Mouse (Mus musculus) c-Kit-negative CD71-positive TER-119-positive erythroid progenitor cells, embryonic 14.5 days (primary cell): ENCODE data around the gene Lamb1.

ENCODE experiments used
- DNase-seq: peaks from one replicate; pipeline ENCODE4 v3.0.0-alpha.2; 2013; ENCODE audit warnings: low read depth, low spot score

Gene Lamb1

DNA sequence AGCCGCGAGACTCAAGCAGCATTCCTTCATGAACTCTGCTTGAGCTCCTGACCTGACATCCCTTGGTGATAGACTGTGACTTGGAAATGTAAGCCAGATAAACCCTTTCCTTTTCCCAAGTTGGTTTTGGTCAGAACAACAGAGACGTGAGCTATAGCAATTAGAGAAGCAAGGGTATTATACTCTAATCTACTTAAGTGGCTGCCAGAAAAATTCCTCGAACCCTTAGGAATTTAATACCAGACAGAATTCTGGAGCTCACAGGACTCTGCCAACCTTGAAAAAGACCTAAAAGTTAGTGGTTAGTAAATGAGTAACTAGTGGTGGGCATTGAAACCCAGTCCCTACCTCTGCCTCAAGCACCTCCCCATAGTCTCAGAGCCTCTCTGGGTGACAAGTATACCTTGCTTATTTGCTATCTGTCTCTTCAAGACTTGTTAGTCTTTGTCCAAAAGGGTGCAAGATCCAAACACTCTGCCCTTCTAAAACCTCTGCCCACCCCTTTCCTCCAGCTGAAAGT, 18.6 kb downstream of the Lamb1 start:
- DNase-seq: no peak

DNA sequence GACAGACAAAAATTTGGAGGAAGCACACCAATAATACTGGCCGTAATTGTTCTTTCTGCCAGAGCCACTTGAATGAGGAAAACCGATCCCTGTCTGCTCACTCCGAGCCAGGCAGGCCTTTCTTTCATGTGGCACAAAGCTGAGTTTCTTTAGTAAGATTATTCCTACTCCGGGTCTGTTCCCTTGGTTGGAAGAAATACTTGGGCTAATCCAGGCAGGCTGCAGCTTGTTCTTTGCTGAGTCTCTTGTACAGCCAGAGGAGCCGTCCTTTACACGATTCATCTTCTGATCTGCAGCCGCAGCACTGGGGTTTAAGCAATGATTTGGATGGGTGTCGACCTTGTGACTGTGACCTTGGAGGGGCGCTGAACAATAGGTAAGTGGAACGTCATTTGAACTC, 24.0 kb downstream of the Lamb1 start:
- DNase-seq: no peak

DNA sequence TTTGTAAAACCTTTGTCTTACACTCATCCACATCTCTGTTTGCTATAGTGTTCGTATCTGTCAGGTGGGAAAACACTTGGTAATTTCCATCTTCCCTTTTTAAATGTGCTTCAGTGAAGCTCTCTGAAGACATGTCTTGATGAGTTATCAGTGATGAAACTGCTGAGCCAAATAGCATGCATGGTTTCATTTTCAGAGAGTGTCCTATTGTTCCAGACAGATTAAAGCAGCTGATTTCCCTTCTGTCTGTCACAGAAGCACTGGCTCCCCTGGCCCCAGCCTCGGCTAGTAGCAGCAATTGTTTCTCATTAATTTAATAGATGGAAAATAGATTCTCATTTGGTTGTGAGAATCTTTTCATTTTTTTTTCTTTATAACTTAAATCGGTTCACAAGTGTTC, 25.9 kb downstream of the Lamb1 start:
- no peak for DNase-seq

GRCm38 (mm10) chr12:31293361-31294142, 28.5 kb downstream of the Lamb1 start:
- DNase-seq: no peak

- no peak for DNase-seq
These were observed 29.5 kb downstream of the Lamb1 start for GRCm38 (mm10) chr12:31294526-31294925.

DNA sequence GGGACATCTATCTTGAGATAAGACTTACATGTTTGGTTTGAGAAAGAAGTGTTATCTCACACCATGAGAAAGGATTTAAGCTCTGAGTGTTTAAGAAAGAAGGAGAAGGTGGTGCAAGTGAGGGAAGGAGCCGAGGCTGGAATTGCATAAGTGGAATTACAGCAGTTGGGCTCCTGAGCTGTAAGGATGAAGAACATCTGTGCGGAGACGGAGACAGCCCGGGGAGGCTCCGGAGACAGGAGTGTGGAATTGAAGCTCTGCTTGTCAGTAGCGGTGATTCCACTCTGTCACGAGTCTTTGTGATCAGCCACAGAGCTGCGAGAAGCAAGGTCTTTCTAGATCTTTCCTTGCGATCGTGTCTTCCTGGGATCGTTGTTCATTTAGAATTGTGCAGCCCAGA, 30.0 kb downstream of the Lamb1 start:
- no peak for DNase-seq

DNA sequence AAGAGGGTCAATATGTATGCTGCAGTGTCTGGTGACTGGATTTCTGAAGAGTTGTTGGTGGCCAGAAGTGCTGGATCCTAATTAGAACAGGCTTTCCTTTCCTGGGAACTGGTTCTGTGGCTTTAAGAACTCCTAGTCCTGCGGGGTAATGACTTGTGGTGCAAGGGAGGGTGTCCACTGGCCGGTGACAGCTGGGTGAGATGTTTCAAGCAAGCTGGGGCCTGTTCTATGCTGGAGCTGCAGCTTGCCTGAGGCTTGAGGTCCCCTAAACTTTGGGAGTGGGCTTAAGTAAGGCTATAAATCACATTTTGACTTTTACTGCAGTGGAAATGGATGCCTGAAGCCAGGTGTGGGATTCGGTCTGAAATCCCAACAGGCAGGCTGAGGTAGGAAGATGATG, 30.5 kb downstream of the Lamb1 start:
- no peak for DNase-seq

GRCm38 (mm10) chr12:31296097-31296496, 31.1 kb downstream of the Lamb1 start:
- DNase-seq: no peak

GRCm38 (mm10) chr12:31298122-31298521, 33.1 kb downstream of the Lamb1 start:
- DNase-seq: no peak

DNA sequence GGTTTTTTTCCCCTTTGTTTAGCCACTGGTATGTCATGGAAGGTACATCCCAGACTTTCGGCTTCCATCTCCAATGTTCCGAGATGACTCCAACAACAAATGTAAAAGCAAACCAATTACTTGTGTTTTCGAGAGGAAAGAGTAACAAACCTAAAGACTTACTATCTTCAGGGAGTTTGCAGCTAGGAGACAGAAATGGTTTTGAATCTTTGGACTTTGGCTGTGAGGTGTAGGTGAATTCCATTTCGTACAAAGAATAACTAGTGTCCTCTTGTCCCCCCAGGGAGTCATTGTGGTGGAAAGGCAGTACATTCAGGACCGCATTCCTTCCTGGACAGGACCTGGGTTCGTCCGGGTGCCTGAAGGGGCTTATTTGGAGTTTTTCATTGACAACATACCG, 33.5 kb downstream of the Lamb1 start:
- DNase-seq: no peak

DNA sequence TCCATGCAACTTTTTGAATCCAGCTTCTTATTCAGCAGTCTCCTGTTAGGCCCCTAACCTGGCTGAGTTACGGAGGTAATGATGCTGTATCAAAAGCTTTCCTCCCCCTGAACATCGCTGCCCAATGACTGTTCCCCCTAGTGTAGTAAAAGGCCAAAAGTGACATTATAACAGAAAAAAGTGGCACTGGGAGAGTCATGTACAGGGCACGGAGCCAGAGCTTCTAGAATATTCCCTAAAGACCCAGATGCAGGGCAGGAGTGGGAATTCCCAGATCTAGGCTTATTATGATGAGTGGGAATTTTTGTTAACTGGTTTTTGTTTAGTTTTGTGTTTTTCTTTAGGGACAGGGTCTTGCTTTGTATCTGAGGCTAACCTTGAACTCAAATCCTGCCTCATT, 34.1 kb downstream of the Lamb1 start:
- DNase-seq: no peak

DNA sequence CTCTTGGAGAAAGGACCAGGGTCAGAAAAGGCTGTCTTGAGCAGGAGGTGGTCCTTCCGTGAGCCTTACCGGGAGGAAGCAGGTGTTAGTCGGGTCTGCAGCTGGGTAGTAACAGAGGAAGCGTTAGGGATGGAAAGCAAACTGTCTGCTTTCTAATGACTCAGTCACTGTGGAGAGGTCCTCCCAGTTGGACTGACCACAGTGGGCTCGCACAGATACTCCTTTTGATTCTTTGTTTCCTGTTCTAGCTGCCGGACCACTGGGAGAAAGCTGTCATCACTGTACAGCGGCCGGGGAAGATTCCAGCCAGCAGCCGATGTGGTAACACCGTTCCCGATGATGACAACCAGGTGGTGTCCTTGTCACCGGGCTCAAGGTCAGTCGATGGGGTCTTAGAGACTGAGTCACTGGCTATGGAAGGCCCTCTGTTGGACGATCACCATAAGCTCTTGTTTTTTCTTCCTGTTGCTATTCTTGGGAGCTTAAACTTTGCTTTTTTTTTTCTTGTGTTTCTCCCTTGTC, 34.7 kb downstream of the Lamb1 start:
- DNase-seq: no peak

GRCm38 (mm10) chr12:31300276-31300675, 35.2 kb downstream of the Lamb1 start:
- DNase-seq: no peak

- DNase-seq: no peak
These were observed 37.2 kb downstream of the Lamb1 start for GRCm38 (mm10) chr12:31302266-31302665.

GRCm38 (mm10) chr12:31302766-31303511, 37.9 kb downstream of the Lamb1 start:
- DNase-seq: no peak

DNA sequence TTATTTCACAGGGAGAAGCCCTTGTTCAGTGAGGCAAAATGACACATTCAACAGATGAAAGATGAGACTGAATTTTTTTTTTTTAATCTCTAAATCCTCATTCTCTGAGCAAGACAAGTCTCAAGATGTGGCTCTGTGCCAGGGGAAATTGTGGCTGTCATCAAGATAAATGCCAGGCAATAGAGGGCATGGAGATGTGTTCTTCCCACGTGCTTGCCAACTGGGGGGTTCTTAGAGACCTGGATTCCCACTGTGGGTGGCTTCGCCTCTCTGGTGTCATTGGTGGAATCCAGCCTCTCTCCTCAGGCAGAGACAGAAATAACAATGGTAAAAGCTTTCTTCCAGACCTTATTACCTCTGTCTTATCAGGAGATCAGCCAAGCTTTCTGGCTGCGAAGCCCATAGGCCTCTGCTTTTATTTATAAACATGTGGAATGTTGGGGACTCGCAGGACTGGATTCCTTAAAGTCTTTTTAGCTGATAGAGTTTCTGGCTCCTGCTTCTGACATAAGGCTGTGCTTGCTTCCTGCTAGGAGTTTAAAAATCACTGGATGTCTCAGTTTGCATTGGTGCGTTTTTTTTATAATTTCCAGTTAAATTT, 41.1 kb downstream of the Lamb1 start:
- no peak for DNase-seq

- no peak for DNase-seq
These were observed 42.0 kb downstream of the Lamb1 start for GRCm38 (mm10) chr12:31307011-31307410.

DNA sequence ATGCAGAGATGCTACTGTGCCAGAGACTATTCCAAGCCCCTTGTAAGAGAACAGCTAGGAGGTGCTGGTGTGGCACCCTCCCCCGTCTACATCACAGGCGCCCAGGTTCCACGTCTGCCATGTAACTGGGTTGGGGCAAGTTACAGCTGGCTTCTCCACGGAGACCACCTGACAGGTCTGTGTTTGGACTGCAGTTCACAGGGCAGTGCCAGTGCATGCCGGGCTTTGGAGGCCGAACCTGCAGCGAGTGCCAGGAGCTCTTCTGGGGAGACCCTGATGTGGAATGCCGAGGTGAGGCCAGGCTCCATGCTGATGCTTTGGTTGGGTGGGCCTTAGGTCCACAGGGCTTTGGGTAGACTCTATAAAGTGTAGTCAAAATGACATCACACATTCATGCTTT, 42.7 kb downstream of the Lamb1 start:
- DNase-seq: no peak

- no peak for DNase-seq
These were observed 45.7 kb downstream of the Lamb1 start for GRCm38 (mm10) chr12:31310687-31311086.

DNA sequence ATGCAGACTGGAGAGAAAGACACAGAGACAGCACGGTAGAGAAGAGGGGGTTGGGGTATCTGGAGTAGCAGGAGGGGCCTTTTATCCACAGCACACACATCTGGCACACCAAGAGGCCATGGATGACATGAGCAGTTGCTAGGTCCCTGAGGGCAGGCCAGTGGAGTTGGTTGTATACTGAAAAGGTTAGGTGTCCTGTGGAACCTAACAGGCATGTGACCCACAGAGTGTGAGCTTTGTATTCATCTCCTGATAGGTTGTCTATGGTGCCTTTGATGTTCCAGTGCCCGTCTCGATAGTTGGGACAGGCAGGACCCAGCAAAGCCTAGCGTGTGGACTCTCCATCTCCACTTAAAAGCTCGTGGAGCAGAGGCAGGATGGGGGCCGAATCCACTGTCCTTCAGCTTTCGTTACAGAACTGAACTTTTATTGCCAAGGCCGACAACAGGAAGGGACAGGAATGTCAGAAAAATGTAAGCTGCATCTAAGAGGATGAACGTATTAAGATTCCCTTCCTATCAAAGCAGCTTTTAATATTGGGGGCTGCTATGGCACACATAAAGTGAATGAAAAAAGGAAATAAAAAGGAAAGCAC, 46.7 kb downstream of the Lamb1 start:
- no peak for DNase-seq

- DNase-seq: no peak
These were observed 47.2 kb downstream of the Lamb1 start for GRCm38 (mm10) chr12:31312281-31312680.

GRCm38 (mm10) chr12:31313136-31313535, 48.1 kb downstream of the Lamb1 start:
- DNase-seq: no peak
